Mouse (Mus musculus) monocyte, adult 5-6 weeks (primary cell): Measurements from ENCODE around the gene Dapk2. TPM values are rescaled to one million over a fixed set of nuclear protein-coding genes. Genes with fewer than 3 reads are reported as not detected.

ENCODE experiments used
- ATAC-seq: fragments of 153-309, 156-312 bp; replicated peaks from 2 replicates; pipeline ENCODE4 v1.8.0; 2017; ENCODE audit warnings: mild to moderate bottlenecking; ENCODE audit not compliant: low TSS enrichment, insufficient number of reproducible peaks, severe bottlenecking, poor library complexity, low FRiP score
- total RNA-seq: library from RNA; stranded (forward); fragments of 200-1000, 200-491, 200-594 nt; gene quantifications from 3 replicates; pipeline ENCODE4 v1.2.3, GENCODE M21; 2017

Dapk2 gene
- 15.3 to 32.1 TPM (median 19.4 TPM) in 3 replicates for total RNA-seq

GRCm38 (mm10) chr9:66157958-66158830 is at the start of gene Dapk2:
Gene Dapk2, plus strand, starts transcription at chr9:66158223.
- no peak; the same call in 1 of the 2 replicates for ATAC-seq

GRCm38 (mm10) chr9:66109574-66109973 is 48.4 kb upstream of the Dapk2 start:
- ATAC-seq, result no peak

- ATAC-seq, result no peak
These were observed 47.9 kb upstream of the Dapk2 start for GRCm38 (mm10) chr9:66110126-66110525.

GRCm38 (mm10) chr9:66110611-66111379 is 47.2 kb upstream of the Dapk2 start:
- no peak for ATAC-seq

- ATAC-seq, result peak; percentile 97
These were observed 43.7 kb upstream of the Dapk2 start for GRCm38 (mm10) chr9:66114341-66114740.

GRCm38 (mm10) chr9:66116890-66117289 is 41.1 kb upstream of the Dapk2 start:
- no peak for ATAC-seq

GRCm38 (mm10) chr9:66119498-66119897 is 38.5 kb upstream of the Dapk2 start:
- ATAC-seq, result no peak

GRCm38 (mm10) chr9:66120106-66120505 is 37.9 kb upstream of the Dapk2 start:
- no peak for ATAC-seq

- ATAC-seq, result no peak
These were observed 37.1 kb upstream of the Dapk2 start for GRCm38 (mm10) chr9:66120945-66121344.

- ATAC-seq, result no peak
These were observed 36.6 kb upstream of the Dapk2 start for GRCm38 (mm10) chr9:66121421-66121820.

- ATAC-seq, result no peak
These were observed 34.4 kb upstream of the Dapk2 start for GRCm38 (mm10) chr9:66123648-66124047.

GRCm38 (mm10) chr9:66124111-66124531 is 33.9 kb upstream of the Dapk2 start:
- no peak for ATAC-seq

GRCm38 (mm10) chr9:66124681-66125542 is 33.1 kb upstream of the Dapk2 start:
- ATAC-seq, result peak; percentile 90

GRCm38 (mm10) chr9:66125543-66126455 is 32.2 kb upstream of the Dapk2 start:
- ATAC-seq, result no peak

- ATAC-seq, result peak; percentile 86
These were observed 31.4 kb upstream of the Dapk2 start, which contains the start of the genes Snx1 and Ciao2a for GRCm38 (mm10) chr9:66126456-66127192. Gene Snx1, minus strand, starts transcription at chr9:66126587. Gene Ciao2a, plus strand, starts transcription at chr9:66126611.

- no peak for ATAC-seq
These were observed 30.9 kb upstream of the Dapk2 start for GRCm38 (mm10) chr9:66127193-66127546.

- no peak for ATAC-seq
These were observed 30.1 kb upstream of the Dapk2 start for GRCm38 (mm10) chr9:66127884-66128283.
